ENCODE assay signal across 9 mouse cellular contexts in genomic region chrX:77720298-77720697, GRCm38 (mm10).
DNase-seq lines count a peak whose midpoint lies in the region; ATAC-seq and TF ChIP-seq lines count a peak whose summit lies in the region.
"Had no signal": no experiment of that assay in that cellular context is flagged by ENCODE, and none has a peak within 500 bp of the region (broad histone marks: within the 10 kb centered on the region; RNA-seq: fewer than 3 reads in every experiment).

No protein-coding gene starts in this region.

- no peaks in the 10 kb centered on the region for H3K36me3 ChIP-seq in hindbrain, embryonic 10.5 days
- no peaks in the 10 kb centered on the region for H3K36me3 ChIP-seq in hindbrain, embryonic 13.5 days
- no peaks in the 10 kb centered on the region for H3K36me3 ChIP-seq in E14TG2a.4 (ENCODE audit: insufficient read depth, low read length)
- H3K36me3 ChIP-seq: limb, embryonic 13.5 days had no signal

- no peak overlapping the region for H3K4me2 ChIP-seq in hindbrain, embryonic 13.5 days
- H3K4me2 ChIP-seq: limb, embryonic 13.5 days had no signal

- H3K9ac ChIP-seq in hindbrain, embryonic 13.5 days = no peak overlapping the region
- H3K9ac ChIP-seq: limb, embryonic 13.5 days had no signal

- peak; percentile 51 for TF ChIP-seq CTCF in E14TG2a.4 (conservative IDR thresholded peaks at IDR 0.05; ENCODE audit: low read length)

- H3K9me3 ChIP-seq in hindbrain, embryonic 10.5 days = no peaks in the 10 kb centered on the region
- H3K9me3 ChIP-seq in hindbrain, embryonic 13.5 days = no peaks in the 10 kb centered on the region
- H3K9me3 ChIP-seq in E14TG2a.4 (ENCODE audit: low read length) = peaks cover 10% of the 10 kb centered on the region
- H3K9me3 ChIP-seq: limb, embryonic 13.5 days had no signal

- no peaks in the 10 kb centered on the region for H3K27me3 ChIP-seq in hindbrain, embryonic 10.5 days (ENCODE audit: insufficient read depth, poor library complexity, severe bottlenecking)
- no peaks in the 10 kb centered on the region for H3K27me3 ChIP-seq in hindbrain, embryonic 13.5 days
- H3K27me3 ChIP-seq in E14TG2a.4 (ENCODE audit: insufficient read depth, low read length) = no peaks in the 10 kb centered on the region
- H3K27me3 ChIP-seq: limb, embryonic 13.5 days had no signal

- no peak for ATAC-seq in hindbrain, embryonic 13.5 days (ENCODE audit: low FRiP score)

- 14% methylated on average over 2 of the region's 2 CpGs for WGBS in hindbrain, embryonic 10.5 days
- WGBS in hindbrain, embryonic 13.5 days = 26% methylated on average over 2 of the region's 2 CpGs

- H3K27ac ChIP-seq in hindbrain, embryonic 10.5 days = no peak overlapping the region
- no peak overlapping the region for H3K27ac ChIP-seq in hindbrain, embryonic 13.5 days
- H3K27ac ChIP-seq: limb, embryonic 13.5 days had no signal

- DNase-seq in hindbrain, embryonic 10.5 days (ENCODE audit: low spot score) = peak; percentile 10
- peak; percentile 6 for DNase-seq in cerebellum, adult 11-12 months
- DNase-seq in forelimb bud, embryonic 11.5 days (ENCODE audit: low read depth, low spot score) = peak; percentile 23
- DNase-seq in layer of hippocampus, postnatal 10 days (ENCODE audit: low spot score in 2 of 2) = peak; percentile 14 to 32
- peak; percentile 44 for DNase-seq in naive thymus-derived CD4-positive, alpha-beta T cell, adult 2 months (ENCODE audit: low read depth)
- no peak for DNase-seq in ovary, adult 18-20 months (ENCODE audit: low spot score)

- H3K4me3 ChIP-seq in hindbrain, embryonic 10.5 days = no peak overlapping the region
- no peak overlapping the region for H3K4me3 ChIP-seq in hindbrain, embryonic 13.5 days
- no peak overlapping the region for H3K4me3 ChIP-seq in E14TG2a.4 (replicated peaks; ENCODE audit: low read length)
- H3K4me3 ChIP-seq: limb, embryonic 13.5 days had no signal

- H3K4me1 ChIP-seq in hindbrain, embryonic 10.5 days (replicated peaks) = no peaks in the 10 kb centered on the region
- H3K4me1 ChIP-seq in hindbrain, embryonic 13.5 days (replicated peaks) = no peaks in the 10 kb centered on the region
- H3K4me1 ChIP-seq in E14TG2a.4 (replicated peaks; ENCODE audit: low read depth, low read length) = no peaks in the 10 kb centered on the region
- H3K4me1 ChIP-seq: limb, embryonic 13.5 days had no signal
